Mouse (Mus musculus) heart, embryonic 16.5 days (tissue): ENCODE data around the gene Gngt2. TPM values are rescaled to one million over a fixed set of nuclear protein-coding genes. Genes with fewer than 3 reads are reported as not detected.

ENCODE experiments used
- ATAC-seq: fragments of 200-750 bp; cut with Nextera tagmentation; replicated peaks from 2 replicates; pipeline ENCODE4 v1.8.0; 2017; ENCODE audit warnings: moderate number of reproducible peaks; ENCODE audit not compliant: insufficient read depth, low FRiP score; ENCODE audit errors: extremely low read depth
- H3K27ac ChIP-seq: fragments of 300-500 bp; sonication (generic); 2 replicates; pipeline ENCODE4 v1.5.1; 2014; ENCODE audit warnings: mild to moderate bottlenecking, low read length, control low read depth, moderate library complexity
- H3K27me3 ChIP-seq: fragments of 300-500 bp; sonication (generic); 2 replicates; pipeline ENCODE4 v1.6.1; 2014; ENCODE audit warnings: low read length, mixed read lengths; ENCODE audit not compliant: control insufficient read depth, insufficient read depth
- H3K36me3 ChIP-seq: fragments of 300-500 bp; sonication (generic); 2 replicates; pipeline ENCODE4 v1.6.1; 2014; ENCODE audit not compliant: control insufficient read depth, insufficient read depth
- H3K4me1 ChIP-seq: fragments of 300-500 bp; sonication (generic); 2 replicates; pipeline ENCODE4 v1.6.1; 2014; ENCODE audit warnings: low read length, mixed read lengths; ENCODE audit not compliant: control insufficient read depth, insufficient read depth
- H3K4me2 ChIP-seq: fragments of 300-500 bp; sonication (generic); 2 replicates; pipeline ENCODE4 v1.6.1; 2014; ENCODE audit warnings: low read depth, mild to moderate bottlenecking, control low read depth, low read length
- H3K4me3 ChIP-seq: fragments of 300-500 bp; sonication (generic); 2 replicates; pipeline ENCODE4 v1.5.1; 2014; ENCODE audit warnings: mild to moderate bottlenecking, control low read depth, low read length
- H3K9ac ChIP-seq: fragments of 300-500 bp; sonication (generic); 2 replicates; pipeline ENCODE4 v1.6.1; 2014; ENCODE audit warnings: low read length, control low read depth
- H3K9me3 ChIP-seq: fragments of 300-500 bp; sonication (generic); replicated peaks from 2 replicates; pipeline ENCODE4 v1.6.1; 2016; ENCODE audit warnings: low read length; ENCODE audit not compliant: control insufficient read depth
- WGBS: fragments of 180-500 bp; shearing (Covaris S2); extraction: QIAGEN DNeasy Blood & Tissue Kit; methylation state at CpG from one replicate; pipeline ENCODE4 v1.1.7; 2014; 5-methylcytosine and 5-hydroxymethylcytosine counted together
- polyA plus RNA-seq: library from polyadenylated mRNA; unstranded; fragments of >200 nt; fragmentation: Nextera tagmentation; extraction: Ambion mirVana; gene quantifications from 2 replicates; pipeline ENCODE4 v1.2.1, GENCODE M21; 2015

Gene Gngt2
- polyA plus RNA-seq, 1 experiment from 2014 or later = 34.7 TPM

- no peak overlapping the region for H3K4me3 ChIP-seq
- 50% methylated on average over 5 of the region's 5 CpGs for WGBS
- no peak for ATAC-seq
- no peak overlapping the region for H3K9ac ChIP-seq
- peaks cover 11% of the 10 kb centered on the region for H3K9me3 ChIP-seq
- no peaks in the 10 kb centered on the region for H3K36me3 ChIP-seq
- H3K27ac ChIP-seq = no peak overlapping the region
- peaks cover 5% of the 10 kb centered on the region for H3K4me1 ChIP-seq
- no peaks in the 10 kb centered on the region for H3K27me3 ChIP-seq
- H3K4me2 ChIP-seq = no peak overlapping the region
Observed at GRCm38 (mm10) chr11:95808448-95809011, 28.5 kb upstream of the Gngt2 start.

- Histone ChIP-seq H3K4me1 (peaks cover 5% of the 10 kb centered on the region), H3K27me3 (no peaks in the 10 kb centered on the region), H3K9ac (no peak overlapping the region), H3K36me3 (no peaks in the 10 kb centered on the region), H3K27ac (no peak overlapping the region), H3K4me3 (no peak overlapping the region), H3K4me2 (no peak overlapping the region), H3K9me3 (peaks cover 11% of the 10 kb centered on the region)
- ATAC-seq = no peak
- 53% methylated on average over 5 of the region's 5 CpGs for WGBS
Observed at GRCm38 (mm10) chr11:95809603-95810002, 27.4 kb upstream of the Gngt2 start.

- Histone ChIP-seq H3K36me3 (no peaks in the 10 kb centered on the region), H3K9me3 (peaks cover 11% of the 10 kb centered on the region), H3K27ac (no peak overlapping the region), H3K4me1 (peaks cover 1% of the 10 kb centered on the region), H3K4me3 (no peak overlapping the region), H3K9ac (no peak overlapping the region), H3K27me3 (no peaks in the 10 kb centered on the region), H3K4me2 (no peak overlapping the region)
- 65% methylated on average over 7 of the region's 7 CpGs for WGBS
- ATAC-seq = no peak
Observed at GRCm38 (mm10) chr11:95810828-95811227, 26.2 kb upstream of the Gngt2 start.

- H3K4me2 ChIP-seq = no peak overlapping the region
- H3K27ac ChIP-seq = no peak overlapping the region
- 74% methylated on average over 6 of the region's 6 CpGs for WGBS
- H3K36me3 ChIP-seq = no peaks in the 10 kb centered on the region
- no peaks in the 10 kb centered on the region for H3K27me3 ChIP-seq
- H3K4me1 ChIP-seq = no peaks in the 10 kb centered on the region
- H3K9ac ChIP-seq = no peak overlapping the region
- H3K4me3 ChIP-seq = no peak overlapping the region
- ATAC-seq = no peak
- peaks cover 9% of the 10 kb centered on the region for H3K9me3 ChIP-seq
Observed at GRCm38 (mm10) chr11:95811741-95812140, 25.3 kb upstream of the Gngt2 start.

GRCm38 (mm10) chr11:95812224-95812623, 24.8 kb upstream of the Gngt2 start:
- peaks cover 7% of the 10 kb centered on the region for H3K9me3 ChIP-seq
- WGBS = 73% methylated on average over 4 of the region's 4 CpGs
- no peak for ATAC-seq
- no peak overlapping the region for H3K4me3 ChIP-seq
- no peak overlapping the region for H3K9ac ChIP-seq
- H3K4me2 ChIP-seq = no peak overlapping the region
- H3K4me1 ChIP-seq = no peaks in the 10 kb centered on the region
- no peak overlapping the region for H3K27ac ChIP-seq
- H3K27me3 ChIP-seq = no peaks in the 10 kb centered on the region
- no peaks in the 10 kb centered on the region for H3K36me3 ChIP-seq

- no peaks in the 10 kb centered on the region for H3K27me3 ChIP-seq
- no peak for ATAC-seq
- no peak overlapping the region for H3K4me3 ChIP-seq
- WGBS = 82% methylated on average over 2 of the region's 2 CpGs
- H3K4me1 ChIP-seq = no peaks in the 10 kb centered on the region
- no peaks in the 10 kb centered on the region for H3K9me3 ChIP-seq
- H3K9ac ChIP-seq = no peak overlapping the region
- no peaks in the 10 kb centered on the region for H3K36me3 ChIP-seq
- H3K27ac ChIP-seq = no peak overlapping the region
- H3K4me2 ChIP-seq = no peak overlapping the region
Observed at GRCm38 (mm10) chr11:95814101-95814500, 22.9 kb upstream of the Gngt2 start.

GRCm38 (mm10) chr11:95814857-95815256, 22.2 kb upstream of the Gngt2 start:
- Histone ChIP-seq H3K36me3 (no peaks in the 10 kb centered on the region), H3K4me2 (no peak overlapping the region), H3K9me3 (no peaks in the 10 kb centered on the region), H3K4me3 (no peak overlapping the region), H3K27me3 (no peaks in the 10 kb centered on the region), H3K9ac (no peak overlapping the region), H3K4me1 (no peaks in the 10 kb centered on the region), H3K27ac (no peak overlapping the region)
- 64% methylated on average over 5 of the region's 5 CpGs for WGBS
- no peak for ATAC-seq

- H3K36me3 ChIP-seq = no peaks in the 10 kb centered on the region
- no peaks in the 10 kb centered on the region for H3K27me3 ChIP-seq
- no peak overlapping the region for H3K4me3 ChIP-seq
- ATAC-seq = no peak
- H3K4me2 ChIP-seq = no peak overlapping the region
- H3K9me3 ChIP-seq = no peaks in the 10 kb centered on the region
- no peak overlapping the region for H3K27ac ChIP-seq
- H3K4me1 ChIP-seq = no peaks in the 10 kb centered on the region
- 73% methylated on average over 9 of the region's 9 CpGs for WGBS
- H3K9ac ChIP-seq = no peak overlapping the region
Observed at GRCm38 (mm10) chr11:95815412-95815811, 21.6 kb upstream of the Gngt2 start.

- Histone ChIP-seq H3K9me3 (no peaks in the 10 kb centered on the region), H3K4me2 (no peak overlapping the region), H3K4me3 (no peak overlapping the region), H3K27ac (no peak overlapping the region), H3K36me3 (no peaks in the 10 kb centered on the region), H3K27me3 (no peaks in the 10 kb centered on the region), H3K4me1 (peaks cover 3% of the 10 kb centered on the region; the same call in 1 of the 2 replicates), H3K9ac (no peak overlapping the region)
- 84% methylated on average over 8 of the region's 8 CpGs for WGBS
- no peak for ATAC-seq
Observed at GRCm38 (mm10) chr11:95819138-95819537, 17.9 kb upstream of the Gngt2 start.
